Mouse (Mus musculus): ENCODE measurements around the gene Slc25a19.

GRCm38 (mm10) chr11:115604304-115604696, 23.8 kb downstream of the Slc25a19 start:
- TF ChIP-seq POLR2A (IDR thresholded peaks at IDR 0.05; ENCODE audit: low read depth, low read length) (no peak), CTCF (conservative IDR thresholded peaks at IDR 0.05; ENCODE audit: insufficient read depth, insufficient read length, low read depth, low read length) (no peak)

Measured in kidney, adult 2 months (tissue).